Mouse (Mus musculus) gastrocnemius, adult 2 months (tissue): ENCODE data around the gene Zic1. TPM values are rescaled to one million over a fixed set of nuclear protein-coding genes. Genes with fewer than 3 reads are reported as not detected.

Experiments
- DNase-seq: peaks from one replicate; pipeline ENCODE4 v3.0.0; 2022
- H3K27ac ChIP-seq: fragments of 200-600 bp; 2 replicates; pipeline ENCODE4 v1.8.1; 2022; ENCODE audit warnings: mild to moderate bottlenecking
- H3K4me3 ChIP-seq: fragments of 200-600 bp; 2 replicates; pipeline ENCODE4 v1.8.1; 2022; ENCODE audit warnings: mild to moderate bottlenecking, moderate library complexity
- CTCF ChIP-seq: fragments of 200-600 bp; IDR thresholded peaks from 2 replicates; pipeline ENCODE4 v1.8.1; 2022; ENCODE audit warnings: antibody characterized with exemption, mild to moderate bottlenecking, moderate library complexity
- intact Hi-C: fragments of 180-260 bp; cut with DNase I; formaldehyde crosslinking; loops from one replicate; pipeline ENCODE4 v1.15.1; 2025
- total RNA-seq, 2 experiments: library from RNA; stranded (reverse); gene quantifications; 2 replicates each; pipeline ENCODE4 v1.2.3; 2021

Gene Zic1
- total RNA-seq, 2 experiments from 2014 or later: 0.81 to 1.4 TPM

DNA sequence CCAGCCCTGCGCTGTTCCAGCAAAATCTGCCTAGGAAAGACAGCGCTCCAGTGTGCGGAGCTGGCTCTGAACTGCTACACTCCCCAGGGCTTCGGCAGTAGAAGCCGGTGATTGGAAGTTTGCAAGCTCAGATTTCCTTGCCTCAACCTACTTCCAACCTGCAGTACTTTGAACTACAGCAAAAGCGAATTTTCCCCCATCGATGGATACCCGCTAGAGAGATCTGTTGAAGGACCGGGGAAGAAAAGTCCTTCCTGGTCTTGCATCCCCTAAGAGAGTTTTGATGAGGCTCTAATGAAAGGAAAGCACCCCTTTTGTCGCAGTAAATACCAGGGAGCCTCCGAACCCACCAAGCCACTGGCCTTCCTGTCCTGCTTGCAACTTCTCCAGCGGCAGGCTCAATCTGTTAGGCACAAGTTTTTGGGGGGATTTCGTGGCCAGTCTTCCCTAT, 13.6 kb downstream of the Zic1 start:
- TF ChIP-seq CTCF: no peak
- Histone ChIP-seq H3K4me3 (no peak overlapping the region), H3K27ac (no peak overlapping the region)
- intact Hi-C loops: no loop called here
- DNase-seq: no peak

GRCm38 (mm10) chr9:91351361-91351760, 14.2 kb downstream of the Zic1 start:
- no peak overlapping the region for H3K27ac ChIP-seq
- no peak overlapping the region for H3K4me3 ChIP-seq
- TF ChIP-seq CTCF: no peak
- no peak for DNase-seq
- intact Hi-C loops: no loop called here

DNA sequence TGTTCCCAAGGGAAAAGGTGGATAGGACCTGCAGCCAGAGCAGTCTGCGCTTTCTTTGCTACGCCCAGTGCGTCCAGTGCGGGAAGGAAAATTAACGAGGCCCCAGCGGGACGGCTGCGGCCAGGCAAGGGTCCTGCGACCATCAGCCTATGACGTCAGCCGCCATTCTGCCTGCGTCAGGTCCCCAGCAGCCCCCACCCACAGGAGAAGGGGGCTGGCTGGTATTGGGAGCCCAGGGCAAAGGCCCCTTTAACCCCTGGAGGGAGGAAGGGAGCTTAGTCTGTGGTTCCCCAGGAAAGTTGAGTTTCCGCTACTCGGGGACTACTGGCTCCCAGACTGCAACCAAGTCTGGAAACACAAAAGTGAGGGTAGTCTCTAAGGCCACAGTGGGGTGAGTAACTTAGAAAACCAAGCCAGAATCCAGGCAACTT, 14.7 kb downstream of the Zic1 start:
- no peak overlapping the region for H3K27ac ChIP-seq
- intact Hi-C loops: no loop called here
- no peak overlapping the region for H3K4me3 ChIP-seq
- no peak for DNase-seq
- TF ChIP-seq CTCF: no peak

DNA sequence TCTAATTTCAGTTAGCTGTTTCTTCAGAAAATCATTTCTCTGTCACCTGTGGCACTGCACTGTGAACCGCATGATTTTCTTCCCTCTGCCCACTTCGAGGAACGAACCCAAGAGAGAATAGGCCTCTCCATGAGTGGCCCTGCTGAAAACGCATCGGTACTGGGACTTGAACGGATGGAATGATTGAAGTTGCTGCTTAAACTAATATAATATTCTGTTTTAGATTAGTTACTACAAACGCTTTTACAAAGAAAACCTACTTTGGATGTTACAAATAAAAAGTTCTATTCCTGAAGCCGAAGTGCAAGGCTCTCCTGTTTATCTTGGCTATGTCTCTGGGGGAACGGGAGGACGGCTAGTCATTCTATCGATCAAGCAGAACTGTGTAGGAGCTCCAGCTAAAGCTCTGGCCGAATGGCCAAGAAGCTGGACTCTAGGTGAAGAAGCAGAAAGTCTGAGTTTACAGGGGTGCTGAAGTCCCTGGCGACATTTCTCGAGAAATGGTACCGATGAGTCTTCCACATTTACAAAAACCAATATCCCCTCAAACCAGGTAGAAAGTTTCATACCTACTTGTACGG, 15.3 kb downstream of the Zic1 start:
- DNase-seq: no peak
- Histone ChIP-seq H3K4me3 (no peak overlapping the region), H3K27ac (no peak overlapping the region)
- intact Hi-C loops: no loop called here
- no peak for TF ChIP-seq CTCF

- no peak for DNase-seq
- intact Hi-C loops: no loop called here
- no peak for TF ChIP-seq CTCF
- Histone ChIP-seq H3K27ac (no peak overlapping the region), H3K4me3 (no peak overlapping the region)
Measured at GRCm38 (mm10) chr9:91348746-91349145, 16.9 kb downstream of the Zic1 start.

GRCm38 (mm10) chr9:91347591-91347990, 18.0 kb downstream of the Zic1 start:
- intact Hi-C loops: no loop called here
- no peak for DNase-seq
- TF ChIP-seq CTCF: no peak
- Histone ChIP-seq H3K27ac (no peak overlapping the region), H3K4me3 (no peak overlapping the region)

Other genes with a start within 250 kb of the Zic1 start
- not detected for gene Zic4, start 3.4 kb downstream of the Zic1 start, total RNA-seq